Mouse (Mus musculus) heart, adult 2 months (tissue): ENCODE measurements around the gene Vps45. TPM values are rescaled to one million over a fixed set of nuclear protein-coding genes. Genes with fewer than 3 reads are reported as not detected.
"Not testable (repeated sequence)": the region's sequence is repeated elsewhere in the genome, so short reads cannot be mapped to it uniquely, and the experiment has no call there.

Source experiments
- DNase-seq, 2 experiments: peaks; one replicate each; pipeline ENCODE4 v3.0.0; 2021
- H3K27ac ChIP-seq: fragments of 200-600 bp; 2 replicates; pipeline ENCODE4 v1.8.1; 2022
- H3K27me3 ChIP-seq: fragments of 200-500 bp; 2 replicates; pipeline ENCODE4 v1.6.1; 2012; ENCODE audit warnings: mild to moderate bottlenecking, low read length, inconsistent platforms, mixed read lengths; ENCODE audit not compliant: control insufficient read depth, insufficient read depth
- H3K36me3 ChIP-seq: fragments of 200-500 bp; 2 replicates; pipeline ENCODE4 v1.6.1; 2012; ENCODE audit warnings: low read length, inconsistent platforms; ENCODE audit not compliant: control insufficient read depth, insufficient read depth
- H3K4me1 ChIP-seq: fragments of 200-500 bp; 2 replicates; pipeline ENCODE4 v1.6.1; 2011; ENCODE audit warnings: low read length; ENCODE audit not compliant: control insufficient read depth, insufficient read depth
- H3K4me3 ChIP-seq: fragments of 200-600 bp; 2 replicates; pipeline ENCODE4 v1.8.1; 2022
- H3K79me2 ChIP-seq: fragments of 200-500 bp; replicated peaks from 2 replicates; pipeline ENCODE4 v1.6.1; 2012; ENCODE audit warnings: mild to moderate bottlenecking, inconsistent platforms, low read length, moderate library complexity, mixed read lengths; ENCODE audit not compliant: control insufficient read depth, insufficient read depth
- H3K9ac ChIP-seq: fragments of 200-500 bp; 2 replicates; pipeline ENCODE4 v1.6.1; 2012; ENCODE audit warnings: low read depth, mild to moderate bottlenecking, control low read depth, inconsistent platforms, low read length, mixed read lengths
- CTCF ChIP-seq: fragments of 200-600 bp; IDR thresholded peaks from 2 replicates; pipeline ENCODE4 v1.8.1; 2022; ENCODE audit warnings: antibody characterized with exemption, mild to moderate bottlenecking, moderate library complexity
- EP300 ChIP-seq: fragments of 200-500 bp; IDR thresholded peaks from 2 replicates; pipeline ENCODE4 v1.6.1; 2011; ENCODE audit warnings: low read depth, low read length, control low read depth; ENCODE audit not compliant: insufficient read depth
- POLR2A ChIP-seq: fragments of 200-500 bp; IDR thresholded peaks from 2 replicates; pipeline ENCODE4 v1.6.1; 2011; ENCODE audit warnings: mild to moderate bottlenecking, low read depth, low read length, control low read depth; ENCODE audit not compliant: insufficient read depth
- WGBS: fragments of 180-500 bp; shearing (Covaris S2); methylation state at CpG from one replicate; pipeline ENCODE4 v1.1.7; 2018; 5-methylcytosine and 5-hydroxymethylcytosine counted together
- intact Hi-C: fragments of 180-260 bp; cut with DNase I; formaldehyde crosslinking; loops from one replicate; pipeline ENCODE4 v1.15.1; 2025
- polyA plus RNA-seq: library from polyadenylated mRNA; depleted of rRNA; stranded (reverse); fragments of >200 nt; gene quantifications from 2 replicates; pipeline ENCODE4 v1.2.3, GENCODE M21; 2012
- total RNA-seq, 2 experiments: library from RNA; stranded (reverse); gene quantifications; 2 replicates each; pipeline ENCODE4 v1.2.3; 2021

Gene Vps45
- total and polyA plus RNA-seq, 3 experiments = 4.3 to 24.5 (median 23.0) TPM

- TF ChIP-seq POLR2A (no peak), CTCF (peak; percentile 53)
- peaks cover 5% of the 10 kb centered on the region for H3K4me1 ChIP-seq
Measured at GRCm38 (mm10) chr3:95959807-95960206, 98.5 kb downstream of the Vps45 start.

GRCm38 (mm10) chr3:95959082-95959481, 99.2 kb downstream of the Vps45 start:
- H3K79me2 ChIP-seq = no peaks in the 10 kb centered on the region
- no peak for DNase-seq
- TF ChIP-seq CTCF = peak; percentile 69
- TF ChIP-seq EP300 = no peak
- no peak for TF ChIP-seq POLR2A
- H3K9ac ChIP-seq = no peak overlapping the region
- no peak overlapping the region for H3K27ac ChIP-seq
- intact Hi-C loops = no loop called here
- H3K27me3 ChIP-seq = no peaks in the 10 kb centered on the region
- peaks cover 5% of the 10 kb centered on the region for H3K4me1 ChIP-seq
- no peak overlapping the region for H3K4me3 ChIP-seq
- H3K36me3 ChIP-seq = no peaks in the 10 kb centered on the region
- WGBS = 84% methylated on average over 5 of the region's 5 CpGs

More at GRCm38 (mm10) chr3:95959807-95960206, 98.5 kb downstream of the Vps45 start:
- no peak overlapping the region for H3K9ac ChIP-seq
- H3K36me3 ChIP-seq = no peaks in the 10 kb centered on the region
- intact Hi-C loops = loop anchor here (2.0 kb wide), 1 partner anchor 21 kb away; no protein-coding TSS in a partner anchor
- WGBS = 84% methylated on average over 1 of the region's 1 CpGs
- no peaks in the 10 kb centered on the region for H3K27me3 ChIP-seq
- DNase-seq = no peak
- H3K4me3 ChIP-seq = no peak overlapping the region
- H3K27ac ChIP-seq = no peak overlapping the region
- no peaks in the 10 kb centered on the region for H3K79me2 ChIP-seq

- Histone ChIP-seq H3K9ac (peak overlapping the region; percentile 30), H3K79me2 (no peaks in the 10 kb centered on the region), H3K36me3 (no peaks in the 10 kb centered on the region)
Measured at GRCm38 (mm10) chr3:95957359-95958148, 100.7 kb downstream of the Vps45 start.

GRCm38 (mm10) chr3:95955318-95955717, 102.9 kb downstream of the Vps45 start:
- Histone ChIP-seq H3K27ac (no peak overlapping the region), H3K9ac (no peak overlapping the region), H3K4me3 (no peak overlapping the region), H3K79me2 (no peaks in the 10 kb centered on the region), H3K4me1 (peaks cover 6% of the 10 kb centered on the region), H3K27me3 (no peaks in the 10 kb centered on the region), H3K36me3 (no peaks in the 10 kb centered on the region)
- TF ChIP-seq EP300 (no peak), CTCF (no peak), POLR2A (no peak)
- 83% methylated on average over 5 of the region's 5 CpGs for WGBS
- no peak for DNase-seq
- intact Hi-C loops = no loop called here

More at GRCm38 (mm10) chr3:95957359-95958148, 100.7 kb downstream of the Vps45 start:
- TF ChIP-seq POLR2A (no peak), CTCF (no peak), EP300 (no peak)
- intact Hi-C loops = no loop called here
- Histone ChIP-seq H3K4me1 (peaks cover 6% of the 10 kb centered on the region), H3K4me3 (no peak overlapping the region), H3K27ac (peak overlapping the region; percentile 78), H3K27me3 (no peaks in the 10 kb centered on the region)
- peak in 1 of 2 experiments; percentile 43 for DNase-seq
- WGBS = 14% methylated on average over 8 of the region's 8 CpGs

GRCm38 (mm10) chr3:95954648-95955173, 103.6 kb downstream of the Vps45 start:
- H3K27me3 ChIP-seq, H3K4me3 ChIP-seq, DNase-seq, H3K4me1 ChIP-seq, H3K27ac ChIP-seq, H3K36me3 ChIP-seq, H3K9ac ChIP-seq, H3K79me2 ChIP-seq: not testable (repeated sequence)
- 91% methylated on average over 12 of the region's 12 CpGs for WGBS
- intact Hi-C loops = loop anchor here (5.0 kb wide), 1 partner anchor 62 kb away; the partner anchor contains the start of genes Aph1a and BC028528

- TF ChIP-seq EP300 (no peak), CTCF (0 out of 2 replicates have a peak, but pooled peaks have one; percentile 9), POLR2A (no peak)
- H3K27me3 ChIP-seq = no peaks in the 10 kb centered on the region
- peak overlapping the region; percentile 69 for H3K27ac ChIP-seq
- no peaks in the 10 kb centered on the region for H3K79me2 ChIP-seq
- no peaks in the 10 kb centered on the region for H3K36me3 ChIP-seq
- H3K9ac ChIP-seq = no peak overlapping the region
- intact Hi-C loops = loop anchor here (5.0 kb wide), 1 partner anchor 61 kb away; the partner anchor contains the start of genes Aph1a and BC028528
- H3K4me3 ChIP-seq = no peak overlapping the region
- peaks cover 6% of the 10 kb centered on the region for H3K4me1 ChIP-seq
- DNase-seq = no peak
- 42% methylated on average over 3 of the region's 3 CpGs for WGBS
Measured at GRCm38 (mm10) chr3:95953522-95953921, 104.7 kb downstream of the Vps45 start.
